Mouse (Mus musculus) liver, embryonic 15.5 days (tissue): Measurements from ENCODE around the gene Mdh1. TPM values are rescaled to one million over a fixed set of nuclear protein-coding genes. Genes with fewer than 3 reads are reported as not detected.

ENCODE experiments used
- microRNA-seq: library from miRNA; unstranded; fragments of <30 nt; microRNA quantifications from one replicate; pipeline ENCODE4, GENCODE M21; 2016
- polyA plus RNA-seq: library from polyadenylated mRNA; unstranded; fragments of >200 nt; fragmentation: Nextera tagmentation; extraction: Ambion mirVana; gene quantifications from 2 replicates; pipeline ENCODE4 v1.2.1, GENCODE M21; 2015

Mdh1 gene
- polyA plus RNA-seq, 1 experiment from 2014 or later = 179 TPM

Small RNA genes lying within 50 kb of the gene (microRNA-seq; reads per million reads assigned to microRNA genes)
- not detected for gene Gm22990

Other genes with a start within 250 kb of the Mdh1 start
- gene Ugp2, start 201.2 kb downstream of the Mdh1 start, polyA plus RNA-seq = 50.4 and 54.4 TPM in 2 replicates
- gene Wdpcp, start 132 bp downstream of the Mdh1 start, polyA plus RNA-seq = 0.82 and 1.1 TPM in 2 replicates